Mouse (Mus musculus) cerebellum, adult 2 months (tissue): ENCODE results near the gene Clec2l.

Experiments
- CTCF ChIP-seq: fragments of 200-500 bp; IDR thresholded peaks from 2 replicates; pipeline ENCODE4 v1.5.1; 2011; ENCODE audit warnings: low read depth, mild to moderate bottlenecking, control low read depth, low read length, moderate library complexity, borderline replicate concordance; ENCODE audit not compliant: insufficient read depth
- POLR2A ChIP-seq: fragments of 200-500 bp; IDR thresholded peaks from 2 replicates; pipeline ENCODE4 v1.6.1; 2011; ENCODE audit warnings: low read length, control low read depth, borderline replicate concordance; ENCODE audit not compliant: insufficient read depth

DNA sequence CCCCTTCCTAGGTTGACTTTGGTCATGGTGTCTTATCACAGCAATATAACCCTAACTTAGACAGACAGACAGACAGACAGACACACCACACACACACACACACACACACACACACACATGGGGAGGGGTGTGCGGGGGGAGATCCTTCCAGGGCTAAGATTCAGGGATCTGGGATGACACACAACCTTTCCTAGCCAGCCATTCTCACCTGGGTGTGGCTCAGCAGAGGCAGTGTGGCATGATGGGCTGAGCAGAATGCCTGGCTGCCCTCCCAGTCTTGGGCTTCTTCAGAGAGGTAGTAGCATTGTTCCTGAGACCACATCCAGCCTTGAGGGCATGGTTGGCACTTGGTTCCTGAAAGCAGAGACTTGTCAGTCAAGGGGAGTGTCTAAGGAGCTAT lies 33.3 kb upstream of the Clec2l start:
- no peak for TF ChIP-seq CTCF
- TF ChIP-seq POLR2A, result no peak
